Mouse (Mus musculus) spleen, embryonic (tissue): ENCODE data around the gene Dnm3.

Experiments
- CTCF ChIA-PET: fragments of 350-600 bp; sonication (Branson Sonifier 250); formaldehyde crosslinking; loops from one replicate; lab custom pipeline; 2022; lab: Charles Lee

The Dnm3 gene

DNA sequence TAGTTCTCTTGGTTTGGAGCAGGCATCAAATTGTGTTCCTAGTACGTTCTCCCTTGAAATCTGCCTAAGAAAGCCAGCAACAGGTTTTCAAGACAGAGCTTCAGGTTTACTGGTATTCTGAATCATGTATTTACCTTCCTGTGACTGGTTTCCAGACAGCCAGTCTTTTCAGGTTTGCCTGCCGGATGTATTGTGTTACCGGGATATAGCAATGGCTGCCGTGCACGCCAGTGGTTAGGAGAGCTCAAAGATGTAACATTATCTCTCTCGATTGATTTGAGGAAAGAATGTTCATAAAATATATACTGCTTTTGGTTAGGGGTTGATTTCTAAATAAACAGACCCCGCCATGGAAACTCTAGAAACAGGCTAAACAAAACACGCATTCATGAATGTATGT is 264.8 kb downstream of the Dnm3 start:
- CTCF ChIA-PET, result no interaction called here

DNA sequence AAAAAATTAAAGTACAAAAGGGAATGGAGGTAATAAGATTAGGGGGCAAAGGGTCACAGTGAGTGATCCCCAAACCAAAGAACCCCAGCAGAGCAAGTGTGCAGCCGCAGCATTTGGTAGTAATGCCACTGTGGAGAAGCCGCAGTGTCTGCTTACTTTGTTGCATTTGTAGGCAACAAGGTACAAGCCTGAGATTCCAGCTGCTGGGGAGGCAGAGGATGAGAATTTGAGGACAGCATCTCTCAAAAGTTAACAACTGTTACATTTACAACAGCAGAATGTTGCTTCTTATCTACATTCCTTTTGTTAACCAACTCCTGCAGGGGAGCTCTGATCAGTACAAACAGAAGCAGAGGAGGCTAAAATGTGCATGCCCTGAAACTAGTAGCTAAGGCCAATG is 267.3 kb downstream of the Dnm3 start:
- CTCF ChIA-PET, result no interaction called here

GRCm38 (mm10) chr1:162209487-162210149 is 268.2 kb downstream of the Dnm3 start:
- CTCF ChIA-PET, result no interaction called here

- CTCF ChIA-PET, result no interaction called here
Observed at GRCm38 (mm10) chr1:162209010-162209409, 268.8 kb downstream of the Dnm3 start.

DNA sequence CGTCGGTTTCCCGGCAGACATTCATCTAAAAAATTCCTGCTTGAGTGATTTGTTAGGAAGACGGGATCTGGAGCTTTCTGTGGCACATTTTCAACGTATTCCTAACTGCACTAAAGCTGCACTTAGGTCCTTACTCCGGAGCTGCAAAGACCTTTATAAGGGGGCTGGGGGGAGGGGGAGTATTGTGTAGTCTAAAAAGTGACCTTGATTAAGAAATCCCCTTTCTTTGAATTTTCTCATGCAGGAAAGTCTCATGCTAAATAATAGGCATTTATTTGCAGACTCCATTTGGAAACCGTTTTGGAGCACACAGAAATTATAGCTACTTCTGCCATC is 270.2 kb downstream of the Dnm3 start:
- CTCF ChIA-PET, result no interaction called here

- CTCF ChIA-PET, result interaction anchor here (0.6 kb wide), 1 partner anchor 431 kb away, joined by 3 read pairs; no protein-coding TSS in a partner anchor
Observed at GRCm38 (mm10) chr1:162206998-162207707, 270.7 kb downstream of the Dnm3 start.

DNA sequence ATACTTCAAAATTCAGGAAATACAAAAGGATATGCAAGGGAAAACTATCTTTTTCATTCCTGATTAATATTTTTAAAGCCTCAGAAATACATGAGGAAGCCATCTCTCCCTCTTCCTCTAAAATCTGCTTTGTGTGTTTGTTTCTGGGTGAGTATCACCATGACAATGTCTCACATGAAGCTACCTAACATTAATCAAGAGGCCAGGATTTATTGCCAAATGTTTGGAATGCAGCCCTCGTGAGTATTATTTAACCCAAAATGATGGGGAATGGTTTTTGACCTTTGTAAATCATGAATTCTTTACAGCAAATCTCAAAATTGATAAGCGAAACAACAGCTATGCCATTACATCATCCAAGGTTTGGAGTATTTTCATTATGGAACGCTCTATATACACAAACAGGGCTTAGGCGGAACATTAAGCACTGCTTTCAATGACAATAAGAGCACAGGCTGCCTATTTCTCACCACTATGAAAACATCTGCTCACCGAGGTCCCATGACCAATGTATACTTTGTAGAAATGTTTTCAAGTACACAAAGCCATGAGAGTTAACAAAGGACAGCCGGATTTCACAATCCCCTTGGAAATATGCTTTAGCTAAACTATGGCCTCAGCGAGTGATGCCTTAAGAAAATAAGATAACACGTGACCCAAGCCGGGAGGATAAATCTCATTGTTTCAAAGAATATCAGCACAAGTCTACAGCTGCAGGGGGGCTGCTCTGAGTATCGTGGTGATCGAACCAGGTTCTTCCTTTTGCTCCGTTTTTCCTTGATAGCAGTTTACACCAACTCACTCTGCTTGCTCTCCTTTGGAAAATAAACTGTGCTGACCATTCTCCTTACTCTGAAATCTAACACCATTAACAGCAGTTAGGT is 275.1 kb downstream of the Dnm3 start:
- CTCF ChIA-PET, result no interaction called here

DNA sequence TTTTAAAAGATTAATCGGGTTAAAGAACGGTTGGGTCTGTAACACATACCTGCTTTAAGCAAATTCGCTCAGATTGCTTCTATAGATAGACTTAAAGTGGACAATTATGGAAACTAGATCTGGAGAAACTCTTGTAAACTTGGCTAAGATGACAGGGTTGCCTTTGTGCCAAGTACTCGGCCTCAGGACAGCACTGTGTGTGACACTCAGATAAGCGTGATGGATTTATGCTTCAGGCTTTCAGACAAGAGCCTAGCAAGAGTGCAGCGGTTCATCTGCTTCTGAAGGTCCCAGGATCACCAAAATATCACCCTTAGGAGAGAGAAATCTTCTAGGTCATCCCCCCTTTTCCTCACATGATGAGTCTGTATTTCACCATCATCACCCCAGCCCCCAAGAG is 277.4 kb downstream of the Dnm3 start:
- CTCF ChIA-PET, result no interaction called here

DNA sequence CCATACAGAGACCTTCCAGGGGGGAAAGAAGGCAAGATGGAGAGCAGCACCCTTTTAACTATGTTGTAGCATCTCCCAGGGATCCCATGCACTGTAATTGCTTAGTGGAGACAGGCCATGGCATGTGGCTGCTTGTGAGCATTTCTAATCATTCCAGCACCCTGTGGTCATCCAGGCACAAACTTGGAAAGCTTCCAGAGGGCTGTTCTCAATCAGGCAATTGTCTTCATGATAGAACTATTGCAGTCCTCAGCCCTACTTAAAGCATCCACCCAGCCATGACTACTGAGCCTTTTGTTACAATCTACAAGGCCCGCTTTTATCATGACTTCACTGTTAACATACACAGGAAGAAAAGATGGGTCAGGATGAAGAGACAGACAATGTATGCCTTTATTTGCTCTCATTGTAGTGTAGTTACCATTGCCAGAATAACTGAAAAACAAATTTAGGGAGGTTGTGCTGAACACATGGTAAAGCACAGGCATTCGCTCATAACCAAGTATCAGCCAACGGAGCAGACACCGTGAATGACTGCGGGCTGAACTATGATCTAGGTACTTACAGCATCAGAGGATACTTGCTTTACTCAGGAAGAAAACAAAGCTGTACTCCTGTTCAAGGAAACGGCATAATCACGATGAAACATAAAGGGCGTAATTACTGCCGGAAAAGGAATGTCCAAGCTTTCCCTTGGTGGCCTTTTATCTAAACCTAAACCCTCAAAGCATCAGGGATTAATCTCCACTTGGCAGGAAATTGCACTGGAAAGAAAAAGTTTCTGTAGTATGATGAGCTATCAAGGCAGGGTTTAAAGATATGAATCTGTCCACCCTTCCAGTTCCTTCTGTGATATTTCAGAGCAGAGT is 280.8 kb downstream of the Dnm3 start:
- CTCF ChIA-PET, result no interaction called here

- CTCF ChIA-PET, result no interaction called here
Observed at GRCm38 (mm10) chr1:162188744-162189143, 289.1 kb downstream of the Dnm3 start.

DNA sequence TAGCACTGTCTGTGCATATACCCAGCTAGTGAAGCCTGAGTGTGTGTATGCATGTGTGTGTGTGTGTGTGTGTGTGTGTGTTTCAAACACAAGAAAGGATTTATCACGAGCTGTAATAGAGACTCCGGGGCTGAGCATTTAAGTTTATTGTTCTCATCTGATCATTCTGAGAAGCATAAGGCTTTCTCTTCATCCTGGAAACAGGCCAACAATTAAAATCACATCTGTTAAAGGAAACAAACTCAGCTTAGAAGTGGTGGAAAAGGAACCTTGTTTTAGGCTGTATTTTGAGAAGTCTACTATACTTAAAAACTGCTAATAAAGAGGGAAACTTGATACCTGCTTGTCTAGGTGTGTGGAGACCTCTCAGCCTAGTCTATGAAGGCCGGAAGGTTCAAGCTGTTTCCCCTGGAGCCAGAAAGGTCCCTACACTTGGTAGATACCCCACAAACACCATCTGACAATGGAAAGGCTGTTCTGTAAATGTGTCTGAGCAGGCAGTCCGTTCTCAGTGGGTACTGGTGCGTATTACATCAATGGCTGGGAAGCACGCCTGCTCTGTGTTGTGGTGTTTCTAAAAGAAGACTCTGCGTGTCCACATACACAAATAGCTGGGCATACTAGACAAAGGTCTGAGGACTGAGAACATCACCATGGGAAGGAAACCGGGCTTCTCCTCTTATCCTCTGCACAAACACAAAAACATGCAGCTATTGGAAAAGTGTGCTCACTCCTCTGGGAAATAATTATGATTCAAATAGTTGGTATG is 290.3 kb downstream of the Dnm3 start:
- CTCF ChIA-PET, result no interaction called here

DNA sequence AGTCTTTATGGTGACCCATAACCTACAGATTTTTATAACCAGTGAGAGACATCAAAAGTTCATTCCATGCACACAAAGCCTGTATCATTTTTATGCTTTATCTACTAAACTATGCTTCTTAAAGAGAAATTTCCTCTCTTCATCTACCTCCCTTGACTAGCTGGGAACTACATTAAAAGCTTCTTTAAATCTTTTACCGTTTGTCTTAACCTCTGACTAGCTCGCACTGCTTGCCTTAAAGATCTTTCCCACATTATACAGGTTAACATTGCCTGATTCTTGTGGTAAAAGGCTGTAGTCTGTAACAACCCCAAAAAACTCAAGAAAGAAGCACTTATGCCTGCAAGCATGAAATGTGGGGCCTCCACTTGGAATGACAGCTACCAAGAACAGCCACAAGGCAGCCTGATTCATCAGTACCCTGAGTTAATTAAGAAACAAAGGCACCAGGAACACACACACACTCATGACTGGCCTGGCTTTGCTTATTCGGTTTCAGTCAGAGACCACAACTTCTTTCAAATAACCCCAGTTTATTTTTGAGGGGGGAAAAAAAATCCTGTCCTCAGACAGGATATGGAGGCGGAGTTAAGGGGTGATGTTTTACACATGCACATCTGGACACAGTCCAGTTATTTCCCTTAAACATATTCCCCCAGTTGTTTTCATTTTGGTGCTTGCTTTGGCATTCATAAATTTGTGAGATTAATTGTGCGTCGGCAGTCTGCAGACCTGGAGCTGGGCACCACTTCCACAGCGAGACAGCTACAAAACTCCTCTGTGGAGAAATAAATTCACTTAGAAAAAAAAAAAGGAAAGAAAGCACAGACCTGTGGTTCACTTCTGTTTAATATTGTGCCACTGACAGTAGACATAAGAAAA is 291.1 kb downstream of the Dnm3 start:
- CTCF ChIA-PET, result no interaction called here

DNA sequence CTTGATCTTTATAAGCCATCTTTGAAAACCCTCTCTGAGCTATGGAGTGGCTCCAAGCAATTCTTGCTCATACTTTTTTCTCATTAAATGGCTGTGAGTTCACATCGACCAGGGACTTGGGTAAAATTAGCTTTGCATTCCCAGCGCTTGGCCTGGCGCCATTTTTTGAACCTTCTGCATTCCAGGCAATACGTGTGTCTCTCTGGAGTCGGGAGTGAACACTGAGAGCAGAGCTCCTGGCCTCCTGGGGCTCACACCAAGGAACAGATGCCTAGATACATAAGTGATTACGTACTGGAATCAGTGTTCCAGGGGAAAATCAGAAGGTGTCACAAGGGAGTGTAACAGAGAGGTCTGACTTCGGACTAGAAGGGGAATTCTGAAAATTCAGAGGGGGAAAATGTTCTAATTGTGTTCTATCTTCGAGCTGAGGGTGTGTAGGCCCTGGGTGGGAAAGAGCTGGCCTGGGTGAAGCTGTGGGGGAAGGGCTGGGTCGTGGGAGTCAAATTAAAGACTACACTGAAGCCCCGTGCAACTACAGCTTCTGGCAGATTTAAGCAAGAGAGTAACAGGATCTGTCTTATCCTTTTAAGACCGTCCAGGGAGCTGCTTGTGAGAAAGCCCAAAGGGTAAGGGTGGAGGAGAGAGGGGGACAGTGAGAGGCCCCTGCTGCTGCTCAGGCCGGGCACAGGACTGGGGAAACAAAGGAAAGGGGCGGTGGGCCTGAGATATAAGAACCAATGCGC is 293.7 kb downstream of the Dnm3 start:
- CTCF ChIA-PET, result no interaction called here

DNA sequence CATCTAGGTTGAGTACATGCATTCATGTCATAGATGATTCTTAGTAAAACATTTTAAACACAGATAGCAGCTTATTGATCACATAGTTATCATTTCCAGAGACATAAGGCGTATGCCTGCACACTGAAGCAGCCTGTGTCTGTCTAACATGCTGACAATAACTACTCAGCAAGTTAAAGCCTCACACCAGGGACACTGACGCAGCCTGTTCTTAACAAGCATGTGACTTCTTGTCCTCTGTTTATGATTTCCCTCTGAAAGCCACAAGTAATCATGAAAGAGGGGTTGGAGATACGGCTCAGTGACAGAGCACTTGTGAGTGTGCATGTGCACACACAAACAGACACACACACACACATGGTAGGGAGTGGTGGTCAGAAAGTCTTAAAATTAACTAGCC is 294.4 kb downstream of the Dnm3 start:
- CTCF ChIA-PET, result no interaction called here

GRCm38 (mm10) chr1:162181187-162181975 is 296.5 kb downstream of the Dnm3 start:
- CTCF ChIA-PET, result no interaction called here

GRCm38 (mm10) chr1:162180451-162180850 is 297.4 kb downstream of the Dnm3 start:
- CTCF ChIA-PET, result interaction anchor here (0.7 kb wide), 1 partner anchor 977 kb away, joined by 4 read pairs; no protein-coding TSS in a partner anchor

GRCm38 (mm10) chr1:162179401-162179800 is 298.4 kb downstream of the Dnm3 start:
- CTCF ChIA-PET, result no interaction called here

DNA sequence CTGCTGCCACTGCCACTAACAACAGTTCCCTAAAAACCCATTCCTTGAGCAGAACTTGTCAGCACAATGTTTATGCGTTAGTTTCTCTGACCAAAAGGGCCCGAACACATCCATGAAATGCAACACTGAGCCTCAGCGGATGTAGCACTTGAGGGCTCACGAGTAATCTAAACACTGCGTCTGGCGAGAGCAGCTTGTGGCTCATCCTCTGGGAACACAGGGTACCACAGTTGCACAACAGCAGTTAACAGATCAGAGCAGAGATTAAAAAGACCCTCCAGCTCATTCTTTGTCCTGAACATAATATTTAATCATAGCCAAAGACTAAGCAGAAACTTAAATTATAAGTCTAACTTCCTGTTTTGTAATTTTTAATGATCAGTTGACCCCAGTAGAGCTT is 305.0 kb downstream of the Dnm3 start:
- CTCF ChIA-PET, result no interaction called here
